8 mouse cellular contexts compared by ENCODE assay signal in genomic region chr12:108657350-108657749, GRCm38 (mm10). TPM values are rescaled to one million over a fixed set of nuclear protein-coding genes. Genes with fewer than 3 reads are reported as not detected.
A peak's percentile ranks its signal among the peaks of the same experiment; 100 is the strongest.
DNase-seq lines count a peak whose midpoint lies in the region; ATAC-seq and TF ChIP-seq lines count a peak whose summit lies in the region.
"Had no signal": no experiment of that assay in that cellular context is flagged by ENCODE, and none has a peak within 500 bp of the region (broad histone marks: within the 10 kb centered on the region; RNA-seq: fewer than 3 reads in every experiment).

No protein-coding gene starts in this region.

- 81% methylated on average over 1 of the region's 1 CpGs for WGBS in midbrain, embryonic 14.5 days
- 88% methylated on average over 1 of the region's 1 CpGs for WGBS in midbrain, embryonic 13.5 days
- 89% methylated on average over 1 of the region's 1 CpGs for WGBS in embryonic facial prominence, embryonic 11.5 days
- WGBS in intestine, embryonic 16.5 days: 84% methylated on average over 1 of the region's 1 CpGs
- whole genome bisulfite sequencing in lung, embryonic 14.5 days: 70% methylated on average over 1 of the region's 1 CpGs
- WGBS in stomach, postnatal 0 days: 64% methylated on average over 1 of the region's 1 CpGs

- H3K9me3 ChIP-seq in midbrain, embryonic 14.5 days (ENCODE audit: control insufficient read depth, low read length): no peaks in the 10 kb centered on the region
- no peaks in the 10 kb centered on the region for H3K9me3 ChIP-seq in midbrain, embryonic 13.5 days
- H3K9me3 ChIP-seq in embryonic facial prominence, embryonic 11.5 days (replicated peaks; ENCODE audit: control insufficient read depth, low read length): no peaks in the 10 kb centered on the region
- no peaks in the 10 kb centered on the region for H3K9me3 ChIP-seq in intestine, embryonic 16.5 days (ENCODE audit: control insufficient read depth, low read length)
- no peaks in the 10 kb centered on the region for H3K9me3 ChIP-seq in lung, embryonic 14.5 days (ENCODE audit: low read depth, low read length)
- H3K9me3 ChIP-seq in stomach, postnatal 0 days (ENCODE audit: control insufficient read depth, low read length): no peaks in the 10 kb centered on the region
- H3K9me3 ChIP-seq: hindbrain, embryonic 15.5 days had no signal

- peak; percentile 80 for TF ChIP-seq CTCF in lung, embryonic 14.5 days (IDR thresholded peaks at IDR 0.05; ENCODE audit: low read depth)
- peak; percentile 79 for TF ChIP-seq CTCF in stomach, postnatal 0 days (IDR thresholded peaks at IDR 0.05; ENCODE audit: low read depth)

- no peak overlapping the region for H3K9ac ChIP-seq in midbrain, embryonic 14.5 days (replicated peaks; ENCODE audit: low read length)
- no peak overlapping the region for H3K9ac ChIP-seq in midbrain, embryonic 13.5 days (replicated peaks)
- no peak overlapping the region for H3K9ac ChIP-seq in embryonic facial prominence, embryonic 11.5 days (replicated peaks; ENCODE audit: low read length)
- H3K9ac ChIP-seq in intestine, embryonic 16.5 days (ENCODE audit: low read depth, low read length): no peak overlapping the region
- H3K9ac ChIP-seq in lung, embryonic 14.5 days: no peak overlapping the region
- no peak overlapping the region for H3K9ac ChIP-seq in stomach, postnatal 0 days (ENCODE audit: low read length)
- H3K9ac ChIP-seq: hindbrain, embryonic 15.5 days had no signal

- no peak for TF ChIP-seq EP300 in stomach, postnatal 0 days (optimal IDR thresholded peaks at IDR 0.05)

- no peaks in the 10 kb centered on the region for H3K27me3 ChIP-seq in midbrain, embryonic 14.5 days (ENCODE audit: control insufficient read depth, insufficient read depth, low read length)
- H3K27me3 ChIP-seq in midbrain, embryonic 13.5 days: no peaks in the 10 kb centered on the region
- no peaks in the 10 kb centered on the region for H3K27me3 ChIP-seq in embryonic facial prominence, embryonic 11.5 days (ENCODE audit: control insufficient read depth, insufficient read depth, low read length)
- H3K27me3 ChIP-seq in intestine, embryonic 16.5 days (replicated peaks; ENCODE audit: control insufficient read depth, insufficient read depth, low read length): no peaks in the 10 kb centered on the region
- no peaks in the 10 kb centered on the region for H3K27me3 ChIP-seq in lung, embryonic 14.5 days (ENCODE audit: insufficient read depth, low read length)
- H3K27me3 ChIP-seq in stomach, postnatal 0 days (ENCODE audit: control insufficient read depth, insufficient read depth, low read length): no peaks in the 10 kb centered on the region
- H3K27me3 ChIP-seq: hindbrain, embryonic 15.5 days had no signal

- H3K4me3 ChIP-seq in midbrain, embryonic 14.5 days (replicated peaks; ENCODE audit: low read depth, low read length): no peak overlapping the region
- no peak overlapping the region for H3K4me3 ChIP-seq in midbrain, embryonic 13.5 days (replicated peaks)
- no peak overlapping the region for H3K4me3 ChIP-seq in embryonic facial prominence, embryonic 11.5 days (ENCODE audit: low read depth, low read length)
- no peak overlapping the region for H3K4me3 ChIP-seq in intestine, embryonic 16.5 days (ENCODE audit: low read length)
- H3K4me3 ChIP-seq in lung, embryonic 14.5 days (ENCODE audit: low read depth, low read length): no peak overlapping the region
- no peak overlapping the region for H3K4me3 ChIP-seq in stomach, postnatal 0 days (ENCODE audit: low read depth, low read length)
- H3K4me3 ChIP-seq: hindbrain, embryonic 15.5 days had no signal

- H3K27ac ChIP-seq in midbrain, embryonic 14.5 days (replicated peaks; ENCODE audit: low read depth, low read length): no peak overlapping the region
- no peak overlapping the region for H3K27ac ChIP-seq in midbrain, embryonic 13.5 days
- H3K27ac ChIP-seq in embryonic facial prominence, embryonic 11.5 days (replicated peaks; ENCODE audit: low read depth, low read length): no peak overlapping the region
- no peak overlapping the region for H3K27ac ChIP-seq in intestine, embryonic 16.5 days (ENCODE audit: low read length)
- no peak overlapping the region for H3K27ac ChIP-seq in lung, embryonic 14.5 days (ENCODE audit: low read depth)
- H3K27ac ChIP-seq in stomach, postnatal 0 days (replicated peaks): no peak overlapping the region
- H3K27ac ChIP-seq: hindbrain, embryonic 15.5 days had no signal

- peak; percentile 47 for DNase-seq in midbrain, embryonic 14.5 days
- DNase-seq in embryonic facial prominence, embryonic 11.5 days (ENCODE audit: low spot score): peak; percentile 34
- DNase-seq in lung, embryonic 14.5 days: peak; percentile 62
- DNase-seq in stomach, postnatal 0 days (ENCODE audit: low spot score): peak; percentile 74

- H3K4me2 ChIP-seq in midbrain, embryonic 14.5 days (ENCODE audit: low read length): no peak overlapping the region
- no peak overlapping the region for H3K4me2 ChIP-seq in midbrain, embryonic 13.5 days (replicated peaks)
- H3K4me2 ChIP-seq in embryonic facial prominence, embryonic 11.5 days (ENCODE audit: low read depth, low read length): no peak overlapping the region
- H3K4me2 ChIP-seq in intestine, embryonic 16.5 days (ENCODE audit: low read depth, low read length): no peak overlapping the region
- no peak overlapping the region for H3K4me2 ChIP-seq in lung, embryonic 14.5 days
- no peak overlapping the region for H3K4me2 ChIP-seq in stomach, postnatal 0 days (replicated peaks; ENCODE audit: low read depth)
- H3K4me2 ChIP-seq: hindbrain, embryonic 15.5 days had no signal

- H3K36me3 ChIP-seq in midbrain, embryonic 14.5 days (ENCODE audit: control insufficient read depth, insufficient read depth, low read length): peaks cover 66% of the 10 kb centered on the region
- H3K36me3 ChIP-seq in midbrain, embryonic 13.5 days: peaks cover 73% of the 10 kb centered on the region
- H3K36me3 ChIP-seq in embryonic facial prominence, embryonic 11.5 days (replicated peaks; ENCODE audit: control insufficient read depth, insufficient read depth, low read depth, low read length): peaks cover 5% of the 10 kb centered on the region
- no peaks in the 10 kb centered on the region for H3K36me3 ChIP-seq in intestine, embryonic 16.5 days (ENCODE audit: control insufficient read depth, insufficient read depth, low read length)
- peaks cover 67% of the 10 kb centered on the region for H3K36me3 ChIP-seq in lung, embryonic 14.5 days (ENCODE audit: insufficient read depth)
- H3K36me3 ChIP-seq in stomach, postnatal 0 days (ENCODE audit: control insufficient read depth, insufficient read depth, low read length): peaks cover 14% of the 10 kb centered on the region; the same call in 1 of the 2 replicates

- H3K4me1 ChIP-seq in midbrain, embryonic 14.5 days (ENCODE audit: control insufficient read depth, insufficient read depth, low read length): no peaks in the 10 kb centered on the region
- 0 out of 2 replicates have a peak, but pooled peaks cover 2% of the 10 kb centered on the region for H3K4me1 ChIP-seq in midbrain, embryonic 13.5 days (replicated peaks)
- H3K4me1 ChIP-seq in embryonic facial prominence, embryonic 11.5 days (ENCODE audit: control insufficient read depth, insufficient read depth, low read length): no peaks in the 10 kb centered on the region
- no peaks in the 10 kb centered on the region for H3K4me1 ChIP-seq in intestine, embryonic 16.5 days (ENCODE audit: control insufficient read depth, insufficient read depth, low read length)
- no peaks in the 10 kb centered on the region for H3K4me1 ChIP-seq in lung, embryonic 14.5 days (ENCODE audit: insufficient read depth)
- H3K4me1 ChIP-seq in stomach, postnatal 0 days (replicated peaks; ENCODE audit: control insufficient read depth, insufficient read depth): no peaks in the 10 kb centered on the region
- H3K4me1 ChIP-seq: hindbrain, embryonic 15.5 days had no signal

- ATAC-seq in midbrain, embryonic 14.5 days (ENCODE audit: low FRiP score, low TSS enrichment): no peak
- no peak for ATAC-seq in midbrain, embryonic 13.5 days
- ATAC-seq in activated CD4-positive, CD25-positive, alpha-beta regulatory T cell, adult 4 months: peak; percentile 61
- ATAC-seq in embryonic facial prominence, embryonic 11.5 days (replicated peaks; ENCODE audit: insufficient number of reproducible peaks, low FRiP score, low TSS enrichment, low read depth): no peak
- ATAC-seq in intestine, embryonic 16.5 days: peak; percentile 45; the same call in 1 of the 2 replicates
- 0 out of 2 replicates have a peak, but pooled peaks have one; percentile 24 for ATAC-seq in lung, embryonic 14.5 days (ENCODE audit: insufficient read depth)
- ATAC-seq in stomach, postnatal 0 days (ENCODE audit: low FRiP score, low TSS enrichment): peak; percentile 72

RNA-seq across cellular contexts. Expression of gene Degs2, which starts 44.8 kb away (rescaled TPM):
- 2.5 and 2.8 TPM in 2 replicates for polyA plus RNA-seq in midbrain, embryonic 14.5 days (2014; fragmentation: Nextera tagmentation; extraction: Ambion mirVana)
- 3.0 and 3.8 TPM in 2 replicates for polyA plus RNA-seq in midbrain, embryonic 13.5 days (2015; fragmentation: Nextera tagmentation; extraction: Ambion mirVana)
- polyA plus RNA-seq in activated CD4-positive, CD25-positive, alpha-beta regulatory T cell, adult 4 months (2017; shearing (Covaris generic)): 1 to 10 TPM; 3.6 to 5.6 TPM
- polyA plus RNA-seq in embryonic facial prominence, embryonic 11.5 days (2014; fragmentation: Nextera tagmentation; extraction: Ambion mirVana): 0.45 and 0.57 TPM in 2 replicates
- polyA plus RNA-seq in intestine, embryonic 16.5 days (2015; fragmentation: Nextera tagmentation; extraction: Ambion mirVana): 161 and 181 TPM in 2 replicates
- 1.1 and 2.7 TPM in 2 replicates for polyA plus RNA-seq in lung, embryonic 14.5 days (2014; fragmentation: Nextera tagmentation; extraction: Ambion mirVana)
- polyA plus RNA-seq in stomach, postnatal 0 days (2015; fragmentation: Nextera tagmentation; extraction: Ambion mirVana): 172 and 174 TPM in 2 replicates

Comparison
In these comparisons a context has a peak if more than half of its experiments do, and no peak if none do; other contexts are left out.
1. ATAC-seq: peak in activated CD4-positive, CD25-positive, alpha-beta regulatory T cell, adult 4 months (single experiment), intestine, embryonic 16.5 days (single experiment), lung, embryonic 14.5 days (single experiment) and stomach, postnatal 0 days (single experiment); none in midbrain, embryonic 14.5 days (single experiment), midbrain, embryonic 13.5 days (single experiment) and embryonic facial prominence, embryonic 11.5 days (single experiment).
2. RNA of gene Degs2, which starts 44.8 kb away (polyA plus RNA-seq): 172 to 174 TPM in stomach, postnatal 0 days and 161 to 181 TPM in intestine, embryonic 16.5 days; 3.6 to 5.6 TPM in activated CD4-positive, CD25-positive, alpha-beta regulatory T cell, adult 4 months, 3.0 to 3.8 TPM in midbrain, embryonic 13.5 days, 2.5 to 2.8 TPM in midbrain, embryonic 14.5 days, 1.1 to 2.7 TPM in lung, embryonic 14.5 days and 0.45 to 0.57 TPM in embryonic facial prominence, embryonic 11.5 days; every median in the first group is over 10 times any median in the second.
3. Peak in every context shown above with its lines, with median percentiles within 50 percentile points of each other: DNase-seq.